Mouse (Mus musculus): ENCODE data around the gene Gp2. TPM values are rescaled to one million over a fixed set of nuclear protein-coding genes. Genes with fewer than 3 reads are reported as not detected.

The Gp2 gene
- polyA plus RNA-seq, 1 experiment from 2014 or later, result not detected

Other genes starting within 250 kb of the Gp2 start
- gene Umod, start 20.0 kb upstream of the Gp2 start, polyA plus RNA-seq (2016; fragmentation: Nextera tagmentation; extraction: Ambion mirVana), result 0.14 TPM in 1 of 2 replicates, not detected in the other
- not detected in 2 replicates for gene Acsm5, start 60.2 kb upstream of the Gp2 start, polyA plus RNA-seq (2016; fragmentation: Nextera tagmentation; extraction: Ambion mirVana)
- not detected in 2 replicates for gene Pdilt, start 64.2 kb upstream of the Gp2 start, polyA plus RNA-seq (2016; fragmentation: Nextera tagmentation; extraction: Ambion mirVana)
- not detected in 2 replicates for gene Acsm2, start 95.1 kb upstream of the Gp2 start, polyA plus RNA-seq (2016; fragmentation: Nextera tagmentation; extraction: Ambion mirVana)
- not detected in 2 replicates for gene Acsm1, start 147.7 kb upstream of the Gp2 start, polyA plus RNA-seq (2016; fragmentation: Nextera tagmentation; extraction: Ambion mirVana)
- not detected in 2 replicates for gene Acsm4, start 230.7 kb upstream of the Gp2 start, polyA plus RNA-seq (2016; fragmentation: Nextera tagmentation; extraction: Ambion mirVana)

Measured in hindbrain, embryonic 10.5 days (tissue).